Mouse (Mus musculus) heart, embryonic 13.5 days (tissue): ENCODE data around the gene Sh3bp4. TPM values are rescaled to one million over a fixed set of nuclear protein-coding genes. Genes with fewer than 3 reads are reported as not detected.

ENCODE experiments used
- ATAC-seq: fragments of 200-750 bp; cut with Nextera tagmentation; 2 replicates; pipeline ENCODE4 v1.8.0; 2017; ENCODE audit warnings: moderate TSS enrichment; ENCODE audit not compliant: insufficient number of reproducible peaks, low FRiP score, low TSS enrichment; ENCODE audit errors: extremely low read depth
- H3K27ac ChIP-seq: fragments of 300-500 bp; sonication (generic); replicated peaks from 2 replicates; pipeline ENCODE4 v1.5.1; 2015; ENCODE audit warnings: moderate library complexity, mild to moderate bottlenecking, inconsistent platforms
- H3K27me3 ChIP-seq: fragments of 300-500 bp; sonication (generic); replicated peaks from 2 replicates; pipeline ENCODE4 v1.6.1; 2015; ENCODE audit warnings: mild to moderate bottlenecking, inconsistent platforms
- H3K36me3 ChIP-seq: fragments of 300-500 bp; sonication (generic); 2 replicates; pipeline ENCODE4 v1.6.1; 2015; ENCODE audit warnings: mild to moderate bottlenecking, inconsistent platforms
- H3K4me1 ChIP-seq: fragments of 300-500 bp; sonication (generic); 2 replicates; pipeline ENCODE4 v1.6.1; 2015; ENCODE audit warnings: inconsistent platforms
- H3K4me2 ChIP-seq: fragments of 300-500 bp; sonication (generic); 2 replicates; pipeline ENCODE4 v1.6.1; 2015; ENCODE audit warnings: inconsistent platforms, mild to moderate bottlenecking, moderate library complexity
- H3K4me3 ChIP-seq: fragments of 300-500 bp; sonication (generic); 2 replicates; pipeline ENCODE4 v1.5.1; 2015; ENCODE audit warnings: moderate library complexity, mild to moderate bottlenecking, inconsistent platforms
- H3K9ac ChIP-seq: fragments of 300-500 bp; sonication (generic); 2 replicates; pipeline ENCODE4 v1.6.1; 2015; ENCODE audit warnings: inconsistent platforms, mild to moderate bottlenecking, moderate library complexity
- H3K9me3 ChIP-seq: fragments of 300-500 bp; sonication (generic); 2 replicates; pipeline ENCODE4 v1.6.1; 2016; ENCODE audit warnings: inconsistent platforms
- WGBS: fragments of 180-500 bp; shearing (Covaris S2); methylation state at CpG from one replicate; pipeline ENCODE4 v1.1.7; 2015; ENCODE audit warnings: mixed read lengths; 5-methylcytosine and 5-hydroxymethylcytosine counted together
- polyA plus RNA-seq: library from polyadenylated mRNA; unstranded; fragments of >200 nt; fragmentation: Nextera tagmentation; extraction: Ambion mirVana; gene quantifications from 2 replicates; pipeline ENCODE4 v1.2.1, GENCODE M21; 2015

Gene Sh3bp4
- polyA plus RNA-seq, 1 experiment from 2014 or later, result 19.2 TPM

GRCm38 (mm10) chr1:89190621-89191020 lies 120.4 kb downstream of the Sh3bp4 start:
- Histone ChIP-seq H3K9ac (no peak overlapping the region), H3K4me2 (no peak overlapping the region), H3K4me3 (no peak overlapping the region), H3K9me3 (no peaks in the 10 kb centered on the region), H3K27me3 (0 out of 2 replicates have a peak, but pooled peaks cover 8% of the 10 kb centered on the region), H3K27ac (peak overlapping the region; percentile 66), H3K4me1 (peaks cover 47% of the 10 kb centered on the region), H3K36me3 (no peaks in the 10 kb centered on the region)
- ATAC-seq, result no peak
- WGBS, result 37% methylated on average over 7 of the region's 7 CpGs

GRCm38 (mm10) chr1:89191127-89191740 lies 121.0 kb downstream of the Sh3bp4 start:
- Histone ChIP-seq H3K9ac (no peak overlapping the region), H3K27me3 (0 out of 2 replicates have a peak, but pooled peaks cover 8% of the 10 kb centered on the region), H3K36me3 (no peaks in the 10 kb centered on the region), H3K27ac (peak overlapping the region; percentile 61), H3K4me2 (peak overlapping the region; percentile 37), H3K4me3 (no peak overlapping the region), H3K9me3 (no peaks in the 10 kb centered on the region), H3K4me1 (peaks cover 47% of the 10 kb centered on the region)
- no peak; the same call in 1 of the 2 replicates for ATAC-seq
- WGBS, result 3% methylated on average over 11 of the region's 11 CpGs

- 0 out of 2 replicates have a peak, but pooled peaks cover 8% of the 10 kb centered on the region for H3K27me3 ChIP-seq
- H3K4me2 ChIP-seq, result no peak overlapping the region
- H3K4me1 ChIP-seq, result peaks cover 47% of the 10 kb centered on the region
- no peak overlapping the region for H3K4me3 ChIP-seq
- no peak overlapping the region for H3K27ac ChIP-seq
- H3K36me3 ChIP-seq, result no peaks in the 10 kb centered on the region
- H3K9me3 ChIP-seq, result no peaks in the 10 kb centered on the region
- 35% methylated on average over 11 of the region's 11 CpGs for WGBS
- no peak overlapping the region for H3K9ac ChIP-seq
- no peak for ATAC-seq
Measured at GRCm38 (mm10) chr1:89192536-89193220, 122.5 kb downstream of the Sh3bp4 start.

DNA sequence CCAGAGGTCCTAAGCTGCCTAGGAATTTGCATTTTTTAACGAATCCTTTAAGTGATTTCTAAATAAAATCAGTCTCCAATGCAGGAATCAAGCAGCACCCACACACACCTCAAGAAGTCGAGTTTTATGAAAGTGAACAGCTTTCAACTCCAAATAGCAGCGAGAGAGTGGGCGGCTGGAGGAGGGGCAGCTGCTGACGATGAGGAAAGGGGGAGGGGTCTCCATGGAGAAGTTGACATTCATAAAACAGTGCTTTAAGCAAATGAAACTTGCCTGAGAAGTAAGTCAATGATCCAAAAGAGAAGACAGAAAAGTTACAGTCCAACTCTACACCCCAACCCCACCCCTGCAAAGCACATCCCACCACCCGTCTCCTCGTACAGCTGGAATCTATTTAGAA lies 123.4 kb downstream of the Sh3bp4 start:
- Histone ChIP-seq H3K4me2 (no peak overlapping the region), H3K27me3 (0 out of 2 replicates have a peak, but pooled peaks cover 8% of the 10 kb centered on the region), H3K4me3 (no peak overlapping the region), H3K9ac (no peak overlapping the region), H3K4me1 (peaks cover 39% of the 10 kb centered on the region), H3K36me3 (no peaks in the 10 kb centered on the region), H3K27ac (no peak overlapping the region), H3K9me3 (no peaks in the 10 kb centered on the region)
- ATAC-seq, result no peak
- 74% methylated on average over 7 of the region's 7 CpGs for WGBS

GRCm38 (mm10) chr1:89195827-89196712 lies 125.9 kb downstream of the Sh3bp4 start:
- Histone ChIP-seq H3K4me2 (no peak overlapping the region), H3K27me3 (0 out of 2 replicates have a peak, but pooled peaks cover 8% of the 10 kb centered on the region), H3K4me3 (no peak overlapping the region), H3K4me1 (peaks cover 21% of the 10 kb centered on the region), H3K27ac (no peak overlapping the region), H3K9ac (no peak overlapping the region), H3K36me3 (no peaks in the 10 kb centered on the region), H3K9me3 (no peaks in the 10 kb centered on the region)
- WGBS, result 43% methylated on average over 12 of the region's 12 CpGs
- ATAC-seq, result no peak
